Mouse (Mus musculus) thymus, postnatal 4 days (tissue): ENCODE measurements around the gene Camk1.

Experiments
- DNase-seq: peaks from one replicate; pipeline ENCODE4 v3.0.0; 2021

Gene Camk1

GRCm38 (mm10) chr6:113302258-113302657, 41.5 kb downstream of the Camk1 start:
- peak; percentile 29 for DNase-seq

GRCm38 (mm10) chr6:113301350-113301749, 42.4 kb downstream of the Camk1 start:
- no peak for DNase-seq

GRCm38 (mm10) chr6:113296639-113297038, 47.1 kb downstream of the Camk1 start:
- no peak for DNase-seq

- DNase-seq, result no peak
These were observed 47.7 kb downstream of the Camk1 start for GRCm38 (mm10) chr6:113296046-113296445.

- DNase-seq, result no peak
These were observed 50.8 kb downstream of the Camk1 start for GRCm38 (mm10) chr6:113292938-113293337.

GRCm38 (mm10) chr6:113290346-113290745, 53.4 kb downstream of the Camk1 start:
- no peak for DNase-seq

GRCm38 (mm10) chr6:113289346-113289745, 54.4 kb downstream of the Camk1 start:
- DNase-seq, result no peak

GRCm38 (mm10) chr6:113287236-113287635, 56.5 kb downstream of the Camk1 start:
- no peak for DNase-seq

GRCm38 (mm10) chr6:113286316-113286715, 57.5 kb downstream of the Camk1 start:
- DNase-seq, result no peak

- DNase-seq, result no peak
These were observed 58.9 kb downstream of the Camk1 start for GRCm38 (mm10) chr6:113284931-113285330.
